Mouse (Mus musculus) retina, postnatal 7 days (tissue): ENCODE data around the gene Orc5.

Experiments
- DNase-seq: peaks from one replicate; pipeline ENCODE4 v3.0.0-alpha.2; 2012; ENCODE audit warnings: low read depth, low spot score

Orc5 gene

GRCm38 (mm10) chr5:22550033-22550551 is at the start of gene Orc5:
Gene Orc5, minus strand, starts transcription at chr5:22550429.
- peak; percentile 85 for DNase-seq

- no peak for DNase-seq
These were observed 46.8 kb upstream of the Orc5 start for GRCm38 (mm10) chr5:22596981-22597380.

GRCm38 (mm10) chr5:22589370-22589966 is 39.2 kb upstream of the Orc5 start:
- DNase-seq: no peak

GRCm38 (mm10) chr5:22587492-22587891 is 37.3 kb upstream of the Orc5 start:
- no peak for DNase-seq

- no peak for DNase-seq
These were observed 34.3 kb upstream of the Orc5 start for GRCm38 (mm10) chr5:22584556-22584955.

GRCm38 (mm10) chr5:22578011-22578410 is 27.8 kb upstream of the Orc5 start:
- DNase-seq: no peak

GRCm38 (mm10) chr5:22574751-22575150 is 24.5 kb upstream of the Orc5 start:
- no peak for DNase-seq

GRCm38 (mm10) chr5:22574161-22574560 is 23.9 kb upstream of the Orc5 start:
- DNase-seq: no peak

- no peak for DNase-seq
These were observed 23.5 kb upstream of the Orc5 start for GRCm38 (mm10) chr5:22573696-22574095.

- DNase-seq: no peak
These were observed 22.7 kb upstream of the Orc5 start for GRCm38 (mm10) chr5:22572881-22573280.

GRCm38 (mm10) chr5:22572456-22572855 is 22.2 kb upstream of the Orc5 start:
- DNase-seq: no peak

- DNase-seq: no peak
These were observed 15.5 kb upstream of the Orc5 start for GRCm38 (mm10) chr5:22565708-22566107.

- DNase-seq: no peak
These were observed 9.6 kb upstream of the Orc5 start for GRCm38 (mm10) chr5:22559801-22560200.

GRCm38 (mm10) chr5:22557491-22558113 is 7.4 kb upstream of the Orc5 start:
- no peak for DNase-seq

- no peak for DNase-seq
These were observed 6.5 kb upstream of the Orc5 start for GRCm38 (mm10) chr5:22556713-22557112.

- no peak for DNase-seq
These were observed 2.1 kb upstream of the Orc5 start for GRCm38 (mm10) chr5:22552233-22552765.

- no peak for DNase-seq
These were observed 730 bp downstream of the Orc5 start for GRCm38 (mm10) chr5:22549366-22550032.

GRCm38 (mm10) chr5:22548556-22549161 is 1.6 kb downstream of the Orc5 start:
- no peak for DNase-seq

- DNase-seq: no peak
These were observed 3.7 kb downstream of the Orc5 start for GRCm38 (mm10) chr5:22546536-22546935.

- DNase-seq: no peak
These were observed 4.9 kb downstream of the Orc5 start for GRCm38 (mm10) chr5:22545305-22545704.

- no peak for DNase-seq
These were observed 7.6 kb downstream of the Orc5 start for GRCm38 (mm10) chr5:22542676-22543075.

- DNase-seq: no peak
These were observed 11.1 kb downstream of the Orc5 start for GRCm38 (mm10) chr5:22538996-22539600.
